Mouse (Mus musculus) forebrain, embryonic 11.5 days (tissue): ENCODE data around the gene Gm4559. TPM values are rescaled to one million over a fixed set of nuclear protein-coding genes. Genes with fewer than 3 reads are reported as not detected.
"Not testable (repeated sequence)": the region's sequence is repeated elsewhere in the genome, so short reads cannot be mapped to it uniquely, and the experiment has no call there.

Experiments used
- ATAC-seq: fragments of 200-750 bp; cut with Nextera tagmentation; replicated peaks from 2 replicates; pipeline ENCODE4 v1.8.0; 2017; ENCODE audit warnings: moderate TSS enrichment; ENCODE audit not compliant: low FRiP score
- DNase-seq: peaks from one replicate; pipeline ENCODE4 v3.0.0-alpha.2; 2017; ENCODE audit warnings: low spot score
- H3K27ac ChIP-seq: fragments of 300-500 bp; sonication (generic); 2 replicates; pipeline ENCODE4 v1.5.1; 2014; ENCODE audit warnings: low read depth, low read length
- H3K27me3 ChIP-seq: fragments of 300-500 bp; sonication (generic); 2 replicates; pipeline ENCODE4 v1.6.1; 2014; ENCODE audit warnings: mild to moderate bottlenecking, low read length, mixed read lengths; ENCODE audit not compliant: control insufficient read depth, insufficient read depth
- H3K36me3 ChIP-seq: fragments of 300-500 bp; sonication (generic); 2 replicates; pipeline ENCODE4 v1.6.1; 2014; ENCODE audit warnings: mild to moderate bottlenecking, low read length, moderate library complexity, mixed read lengths; ENCODE audit not compliant: control insufficient read depth, insufficient read depth
- H3K4me1 ChIP-seq: fragments of 300-500 bp; sonication (generic); replicated peaks from 2 replicates; pipeline ENCODE4 v1.6.1; 2014; ENCODE audit warnings: low read length, mixed read lengths; ENCODE audit not compliant: control insufficient read depth, insufficient read depth
- H3K4me2 ChIP-seq: fragments of 300-500 bp; sonication (generic); 2 replicates; pipeline ENCODE4 v1.6.1; 2014; ENCODE audit warnings: low read depth, mild to moderate bottlenecking, low read length, moderate library complexity, mixed read lengths; ENCODE audit not compliant: severe bottlenecking
- H3K4me3 ChIP-seq: fragments of 300-500 bp; sonication (generic); 2 replicates; pipeline ENCODE4 v1.5.1; 2014; ENCODE audit warnings: low read depth, low read length
- H3K9ac ChIP-seq: fragments of 300-500 bp; sonication (generic); 2 replicates; pipeline ENCODE4 v1.6.1; 2014; ENCODE audit warnings: low read length
- H3K9me3 ChIP-seq: fragments of 300-500 bp; sonication (generic); 2 replicates; pipeline ENCODE4 v1.6.1; 2016; ENCODE audit warnings: low read length, mixed read lengths; ENCODE audit not compliant: control insufficient read depth
- WGBS: fragments of 180-500 bp; shearing (Covaris S2); extraction: QIAGEN DNeasy Blood & Tissue Kit; methylation state at CpG from one replicate; pipeline ENCODE4 v1.1.7; 2014; 5-methylcytosine and 5-hydroxymethylcytosine counted together
- polyA plus RNA-seq: library from polyadenylated mRNA; unstranded; fragments of >200 nt; fragmentation: Nextera tagmentation; extraction: Ambion mirVana; gene quantifications from 2 replicates; pipeline ENCODE4 v1.2.1, GENCODE M21; 2014

Gm4559 gene
- polyA plus RNA-seq, 1 experiment from 2014 or later: not detected

GRCm38 (mm10) chr7:142314600-142315285, 40.6 kb upstream of the Gm4559 start:
- no peaks in the 10 kb centered on the region for H3K27me3 ChIP-seq
- no peak overlapping the region for H3K27ac ChIP-seq
- H3K4me2 ChIP-seq: no peak overlapping the region
- H3K36me3 ChIP-seq: no peaks in the 10 kb centered on the region
- ATAC-seq (no peak), DNase-seq (no peak)
- no peak overlapping the region for H3K4me3 ChIP-seq
- H3K4me1 ChIP-seq: no peaks in the 10 kb centered on the region
- 52% methylated on average over 5 of the region's 5 CpGs for WGBS
- no peaks in the 10 kb centered on the region for H3K9me3 ChIP-seq
- H3K9ac ChIP-seq: no peak overlapping the region

- not testable (repeated sequence) for H3K36me3 ChIP-seq, H3K9me3 ChIP-seq, H3K27ac ChIP-seq, H3K4me2 ChIP-seq, H3K9ac ChIP-seq, H3K27me3 ChIP-seq, H3K4me1 ChIP-seq, ATAC-seq, DNase-seq, H3K4me3 ChIP-seq
- 86% methylated on average over 1 of the region's 1 CpGs for WGBS
Observed at GRCm38 (mm10) chr7:142303929-142304328, 29.8 kb upstream of the Gm4559 start.

- Histone ChIP-seq H3K27ac (no peak within 1 kb of the TSS), H3K27me3 (no peaks in the 10 kb centered on the region), H3K4me2 (no peak within 1 kb of the TSS), H3K9me3 (no peaks in the 10 kb centered on the region), H3K9ac (no peak within 1 kb of the TSS), H3K4me3 (no peak within 1 kb of the TSS), H3K4me1 (no peaks in the 10 kb centered on the region), H3K36me3 (no peaks in the 10 kb centered on the region)
- no peak for ATAC-seq
- WGBS: 69% methylated on average over 3 of the region's 3 CpGs
- DNase-seq: no peak
Observed at GRCm38 (mm10) chr7:142303249-142303648, 29.1 kb upstream of the Gm4559 start, which contains the start of gene Krtap5-4. Gene Krtap5-4, plus strand, starts transcription at chr7:142303549.

GRCm38 (mm10) chr7:142297018-142297417, 22.9 kb upstream of the Gm4559 start, which contains the start of gene Krtap5-1:
Gene Krtap5-1, minus strand, starts transcription at chr7:142297118.
- H3K27me3 ChIP-seq, H3K9me3 ChIP-seq, ATAC-seq, H3K9ac ChIP-seq, DNase-seq, H3K36me3 ChIP-seq, H3K4me3 ChIP-seq, H3K4me1 ChIP-seq, H3K4me2 ChIP-seq, H3K27ac ChIP-seq: not testable (repeated sequence)

- H3K4me1 ChIP-seq, H3K4me3 ChIP-seq, H3K36me3 ChIP-seq, DNase-seq, H3K27ac ChIP-seq, H3K4me2 ChIP-seq, H3K27me3 ChIP-seq, ATAC-seq, H3K9me3 ChIP-seq, H3K9ac ChIP-seq: not testable (repeated sequence)
- 43% methylated on average over 4 of the region's 4 CpGs for WGBS
Observed at GRCm38 (mm10) chr7:142296108-142296507, 21.9 kb upstream of the Gm4559 start.

GRCm38 (mm10) chr7:142295418-142295817, 21.3 kb upstream of the Gm4559 start:
- Histone ChIP-seq H3K27me3 (no peaks in the 10 kb centered on the region), H3K9ac (no peak overlapping the region), H3K9me3 (no peaks in the 10 kb centered on the region), H3K4me3 (no peak overlapping the region), H3K27ac (no peak overlapping the region), H3K4me2 (no peak overlapping the region), H3K36me3 (no peaks in the 10 kb centered on the region), H3K4me1 (no peaks in the 10 kb centered on the region)
- no peak for DNase-seq
- ATAC-seq: no peak

- not testable (repeated sequence) for H3K4me1 ChIP-seq, H3K36me3 ChIP-seq, H3K27me3 ChIP-seq, H3K9ac ChIP-seq, H3K9me3 ChIP-seq, ATAC-seq, H3K4me3 ChIP-seq, H3K4me2 ChIP-seq, H3K27ac ChIP-seq
- peak; percentile 64 for DNase-seq
- 0% methylated on average over 2 of the region's 2 CpGs for WGBS
Observed at GRCm38 (mm10) chr7:142293851-142294250, 19.7 kb upstream of the Gm4559 start.

GRCm38 (mm10) chr7:142285910-142286612, 11.9 kb upstream of the Gm4559 start:
- H3K4me1 ChIP-seq, H3K4me2 ChIP-seq, H3K9me3 ChIP-seq, DNase-seq, ATAC-seq, H3K27me3 ChIP-seq, H3K4me3 ChIP-seq, H3K36me3 ChIP-seq, H3K9ac ChIP-seq, H3K27ac ChIP-seq: not testable (repeated sequence)
- 79% methylated on average over 9 of the region's 9 CpGs for WGBS
